Mouse (Mus musculus): ENCODE measurements around the gene Ankle2.

DNA sequence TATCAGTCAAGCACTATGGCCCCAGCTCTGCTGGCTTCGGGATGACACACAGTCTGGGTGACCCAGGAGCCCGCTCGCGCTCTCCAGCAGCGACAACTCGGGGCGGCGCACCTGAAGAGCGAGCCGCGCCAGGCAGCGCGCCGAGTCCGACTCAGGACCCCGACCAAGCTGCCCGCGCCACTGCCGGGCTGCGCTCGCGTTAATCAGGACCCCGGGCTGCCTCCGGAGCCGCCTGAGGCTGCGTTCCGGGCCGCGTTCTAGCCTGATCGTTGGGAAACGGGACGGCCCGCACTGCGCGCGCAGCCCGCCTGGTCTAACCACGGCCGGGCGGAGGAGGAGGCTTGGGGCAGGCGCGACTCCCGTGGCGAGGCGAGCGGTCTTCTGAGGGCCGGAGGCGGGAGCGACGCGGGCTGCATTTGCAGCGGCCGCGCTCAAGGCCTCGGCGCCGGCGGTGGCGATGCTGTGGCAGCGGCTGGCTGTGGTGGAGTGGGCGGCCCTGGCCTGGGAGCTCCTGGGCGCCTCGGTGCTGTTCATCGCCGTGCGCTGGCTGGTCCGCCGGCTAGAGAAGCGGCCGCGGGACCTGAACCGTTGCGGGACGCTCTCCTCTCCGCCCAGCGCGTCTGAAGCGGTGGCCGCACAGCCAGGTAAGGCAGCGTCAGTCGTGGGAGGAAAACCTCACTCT is at the start of gene Ankle2:
- TF ChIP-seq CHD2 (IDR thresholded peaks at IDR 0.05; ENCODE audit: low read depth, low read length) = no peak
- no peak for TF ChIP-seq MAFK (IDR thresholded peaks at IDR 0.05; ENCODE audit: insufficient read depth, low read depth, low read length)
- TF ChIP-seq HCFC1 (IDR thresholded peaks at IDR 0.05; ENCODE audit: borderline replicate concordance, insufficient read depth, low read length) = peak; percentile 89
- no peak for TF ChIP-seq ZNF384 (IDR thresholded peaks at IDR 0.05; ENCODE audit: low read depth, low read length)
